Mouse (Mus musculus): Measurements from ENCODE around the gene Nfyc.

Nfyc gene

DNA sequence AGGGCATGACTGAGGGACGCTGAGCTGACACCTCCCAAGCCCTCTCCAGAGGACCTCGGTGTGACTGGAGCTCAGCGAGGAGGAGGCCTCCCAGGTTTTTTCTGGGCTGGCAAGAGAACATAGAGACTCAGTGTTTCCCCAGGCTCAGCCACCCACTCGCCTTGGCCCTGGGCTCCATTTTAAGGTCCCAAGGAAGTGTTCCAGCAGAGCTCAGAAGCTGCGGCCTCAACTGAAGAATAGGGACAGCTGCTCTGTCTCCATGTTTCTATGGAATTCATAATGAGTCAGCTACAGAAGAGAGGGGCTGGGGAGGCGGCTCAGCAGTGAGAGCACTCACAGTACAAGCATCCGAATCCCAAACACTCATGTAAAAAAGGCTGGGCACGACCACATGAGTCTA is 113.8 kb downstream of the Nfyc start:
- no peak for DNase-seq (ENCODE audit: low read depth in 1 of 2, low spot score in 2 of 2)

DNA sequence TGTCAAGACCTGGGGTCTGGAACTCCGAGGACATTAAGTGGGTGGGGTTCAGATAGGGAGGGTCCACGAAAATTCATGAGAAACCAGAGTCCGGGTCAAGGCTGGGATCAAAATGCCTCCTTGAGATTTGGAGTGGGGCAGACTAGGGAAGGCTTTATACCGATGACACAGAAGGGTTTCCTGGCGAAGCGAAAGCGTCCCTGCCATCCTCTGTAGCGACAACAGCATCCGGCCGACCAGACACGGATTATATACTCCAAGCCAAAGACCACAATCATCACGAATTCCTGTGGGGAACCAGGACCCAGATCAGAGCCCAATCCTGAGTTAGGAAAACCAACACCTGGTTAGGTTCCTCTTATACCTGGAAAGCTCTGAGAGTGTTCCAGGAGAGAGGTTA is 114.6 kb downstream of the Nfyc start:
- no peak for DNase-seq (ENCODE audit: low read depth in 1 of 2, low spot score in 2 of 2)

DNA sequence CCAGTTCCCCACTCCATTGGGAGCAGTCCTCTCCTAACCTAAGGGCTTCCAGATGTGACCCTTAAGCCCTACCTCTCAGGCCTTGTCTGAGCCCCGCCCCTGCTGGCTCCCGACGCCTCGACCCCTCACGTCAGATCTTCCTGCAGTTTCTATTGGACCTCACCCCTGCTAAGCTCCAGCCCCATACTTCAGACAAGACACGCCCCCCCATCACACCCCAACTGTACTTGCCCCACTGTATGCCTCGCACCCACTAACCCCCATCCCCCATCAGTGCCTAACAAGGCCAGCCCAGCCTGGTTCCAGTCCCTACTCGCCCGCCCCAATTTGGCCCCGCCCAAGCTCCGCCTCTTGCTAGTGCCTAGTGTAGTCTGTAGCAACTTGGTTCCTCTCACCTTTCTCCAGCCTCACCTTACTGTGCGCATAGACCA is 115.2 kb downstream of the Nfyc start:
- DNase-seq (ENCODE audit: low read depth in 1 of 2, low spot score in 2 of 2) = no peak

DNA sequence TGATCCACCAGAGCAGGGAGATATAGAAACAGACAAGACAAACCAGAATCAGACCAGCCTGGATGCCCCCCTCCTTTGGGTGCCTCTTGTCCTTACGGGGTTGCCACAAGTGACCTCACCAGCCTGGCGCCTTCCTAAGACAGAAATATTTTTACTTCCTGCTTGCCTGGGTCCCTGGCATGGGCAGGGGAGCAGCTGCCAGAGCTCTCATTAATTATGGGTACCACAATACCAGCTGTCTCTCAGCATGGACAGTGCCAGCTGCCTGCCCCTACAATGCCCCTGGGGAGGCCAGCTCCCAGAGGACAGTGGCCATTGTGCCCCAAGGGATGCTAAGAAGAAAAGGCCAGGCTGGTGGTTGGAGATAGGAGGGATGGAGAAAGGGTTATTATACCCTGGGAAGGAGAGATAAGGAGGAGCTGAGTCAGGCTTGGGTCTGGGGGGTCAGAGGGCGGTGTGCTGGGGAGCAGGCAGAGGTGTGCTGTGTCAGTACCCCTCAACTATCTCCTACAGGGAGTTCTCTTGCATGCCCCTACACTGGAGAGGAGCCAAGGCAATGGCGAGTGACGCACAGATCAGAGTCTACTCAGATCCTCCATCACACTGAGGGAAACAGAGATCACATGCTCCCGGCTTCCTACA is 117.4 kb downstream of the Nfyc start:
- DNase-seq (ENCODE audit: low read depth in 1 of 2, low spot score in 2 of 2) = no peak

DNA sequence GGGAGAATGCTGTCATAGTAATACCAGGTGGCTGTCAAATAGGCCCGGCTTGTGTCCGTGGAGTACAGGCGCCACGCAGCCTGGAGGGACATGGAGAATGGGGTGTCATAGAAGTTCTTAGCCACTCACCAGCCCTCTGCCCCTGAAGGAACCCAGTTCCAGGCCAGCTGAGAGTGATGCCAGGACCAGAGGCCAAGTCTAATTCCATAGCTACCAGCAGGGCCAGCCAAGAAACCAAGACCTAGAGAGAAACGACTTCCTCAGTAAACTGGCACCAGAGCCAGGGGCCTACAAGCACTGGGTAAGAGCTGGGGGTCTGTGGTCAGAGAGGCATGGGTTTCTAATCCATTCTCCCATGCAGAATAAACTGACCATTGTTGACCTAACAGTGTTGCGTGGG is 118.4 kb downstream of the Nfyc start:
- no peak for DNase-seq (ENCODE audit: low read depth in 1 of 2, low spot score in 2 of 2)

DNA sequence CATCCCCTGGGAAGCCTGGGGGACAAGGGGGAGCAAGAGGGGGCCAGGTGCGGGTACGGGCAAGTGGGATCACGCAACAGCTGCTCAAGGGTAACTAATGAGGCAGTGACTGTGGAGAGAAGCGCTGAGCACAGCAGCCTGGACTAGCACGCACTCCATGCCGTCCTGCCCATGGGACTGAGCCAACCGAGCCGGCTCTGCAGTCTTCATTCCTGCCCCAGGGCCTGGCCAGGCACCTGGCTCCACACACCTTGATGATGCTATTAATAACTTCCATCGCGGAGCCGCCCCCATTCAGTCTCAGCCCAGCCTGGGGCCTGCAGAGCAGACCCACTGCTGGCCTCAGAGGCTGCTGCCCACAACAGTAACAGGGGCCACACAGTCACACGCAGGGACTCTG is 119.1 kb downstream of the Nfyc start:
- no peak for DNase-seq (ENCODE audit: low read depth in 1 of 2, low spot score in 2 of 2)
